Mouse (Mus musculus): ENCODE measurements around the gene Gm49340. TPM values are rescaled to one million over a fixed set of nuclear protein-coding genes. Genes with fewer than 3 reads are reported as not detected.
"Not testable (repeated sequence)": the region's sequence is repeated elsewhere in the genome, so short reads cannot be mapped to it uniquely, and the experiment has no call there.

Gm49340 gene
- polyA plus RNA-seq, 1 experiment from 2014 or later = not detected

DNA sequence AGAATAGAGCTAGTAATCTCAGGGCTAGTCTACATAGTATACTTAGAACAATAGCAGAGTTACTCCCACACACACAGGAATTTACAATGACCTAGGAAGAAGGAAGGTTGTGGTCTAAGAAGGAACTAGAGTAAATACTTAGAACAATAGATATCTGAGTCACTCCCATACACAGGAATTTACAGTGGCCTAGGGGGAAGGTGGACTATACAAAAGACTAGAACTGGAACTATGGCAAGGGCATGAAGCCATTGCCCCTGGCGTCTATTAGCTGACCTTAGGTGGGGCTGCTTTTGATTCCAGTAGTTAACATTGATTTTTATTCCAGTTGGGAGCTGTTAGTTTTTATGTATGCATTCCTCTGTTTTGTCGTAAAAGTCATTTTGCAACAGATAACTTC is 11.0 kb upstream of the Gm49340 start:
- not testable (repeated sequence) for H3K27ac ChIP-seq (ENCODE audit: low read length); H3K9me3 ChIP-seq (ENCODE audit: control insufficient read depth, low read depth, low read length); ATAC-seq (ENCODE audit: insufficient number of reproducible peaks, insufficient read depth, low FRiP score, low read depth); H3K27me3 ChIP-seq (ENCODE audit: control insufficient read depth, insufficient read depth, low read length); H3K4me2 ChIP-seq (replicated peaks; ENCODE audit: low read depth, low read length); H3K9ac ChIP-seq (replicated peaks; ENCODE audit: low read depth, low read length); H3K4me3 ChIP-seq (ENCODE audit: low read depth, low read length); H3K4me1 ChIP-seq (ENCODE audit: control insufficient read depth, insufficient read depth, low read length); H3K36me3 ChIP-seq (ENCODE audit: control insufficient read depth, insufficient read depth, low read length)
- 65% methylated on average over 2 of the region's 2 CpGs for WGBS

DNA sequence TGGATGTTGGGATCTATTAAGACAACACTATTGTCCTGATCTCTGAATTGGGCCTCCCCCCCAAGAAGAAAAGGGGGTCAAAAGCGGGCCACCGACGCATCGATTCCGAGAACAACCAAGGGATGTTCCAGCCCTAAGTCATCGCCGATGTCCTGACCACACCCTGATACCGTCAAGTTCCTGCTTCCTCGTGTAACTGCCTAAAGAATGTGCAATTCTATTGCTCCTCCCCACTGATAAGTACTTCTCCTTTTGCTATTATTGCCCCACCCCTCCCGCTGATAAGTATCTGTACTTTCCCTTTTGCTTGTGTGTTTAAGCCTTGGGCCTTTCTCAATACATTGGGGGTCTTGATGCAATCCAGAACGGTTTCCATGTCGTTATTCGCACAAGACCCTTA is 8.5 kb upstream of the Gm49340 start:
- not testable (repeated sequence) for H3K4me2 ChIP-seq (replicated peaks; ENCODE audit: low read depth, low read length); H3K36me3 ChIP-seq (ENCODE audit: control insufficient read depth, insufficient read depth, low read length); H3K4me3 ChIP-seq (ENCODE audit: low read depth, low read length); H3K27me3 ChIP-seq (ENCODE audit: control insufficient read depth, insufficient read depth, low read length); H3K9ac ChIP-seq (replicated peaks; ENCODE audit: low read depth, low read length); H3K4me1 ChIP-seq (ENCODE audit: control insufficient read depth, insufficient read depth, low read length); H3K27ac ChIP-seq (ENCODE audit: low read length); ATAC-seq (ENCODE audit: insufficient number of reproducible peaks, insufficient read depth, low FRiP score, low read depth); H3K9me3 ChIP-seq (ENCODE audit: control insufficient read depth, low read depth, low read length)
- WGBS = 91% methylated on average over 13 of the region's 13 CpGs

DNA sequence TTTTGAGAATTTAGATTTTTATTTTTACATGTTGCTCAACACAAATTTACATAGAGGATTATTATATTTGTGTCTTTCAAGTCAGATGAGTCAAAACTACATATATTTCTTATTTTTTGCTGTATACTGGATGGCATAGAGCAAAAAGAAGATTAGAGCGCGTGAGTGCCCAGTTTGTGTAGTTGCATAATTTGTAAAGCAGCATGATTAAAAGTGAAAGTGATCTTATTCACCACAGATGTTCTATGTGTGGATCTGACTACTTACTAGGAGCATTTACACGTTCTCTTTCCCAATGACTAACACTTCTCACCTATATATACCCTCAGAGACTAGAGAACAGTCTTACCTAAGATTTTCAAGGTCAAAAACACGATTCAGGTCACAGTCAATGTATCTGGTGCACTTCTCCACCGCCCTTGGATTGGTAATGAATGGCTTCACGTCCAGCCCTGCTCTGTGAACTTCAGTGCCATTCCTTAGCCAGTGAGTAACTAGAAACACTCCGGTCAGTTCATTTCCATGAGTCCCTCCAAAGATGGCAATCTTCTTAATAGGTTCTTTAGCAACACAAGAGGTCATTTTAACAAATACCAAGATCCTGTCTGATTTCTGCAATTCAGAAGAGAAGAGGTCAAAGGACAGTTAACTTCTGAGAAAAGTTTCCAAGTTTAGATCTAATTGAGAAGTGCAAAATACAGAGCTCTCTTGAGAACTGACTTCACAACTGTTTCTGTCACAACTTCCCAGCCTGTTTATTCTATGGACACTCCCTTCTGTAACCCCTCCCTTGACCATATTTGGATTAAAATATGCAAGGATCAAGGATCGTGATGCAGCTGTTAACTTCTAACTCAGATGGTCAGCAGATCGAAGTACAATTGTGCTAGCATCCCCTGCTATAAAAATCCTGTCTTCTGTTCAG is 5.4 kb upstream of the Gm49340 start:
- Histone ChIP-seq H3K4me1 (ENCODE audit: control insufficient read depth, insufficient read depth, low read length) (0 out of 2 replicates have a peak, but pooled peaks cover 2% of the 10 kb centered on the region), H3K9me3 (ENCODE audit: control insufficient read depth, low read depth, low read length) (no peaks in the 10 kb centered on the region), H3K4me2 (replicated peaks; ENCODE audit: low read depth, low read length) (0 out of 2 replicates have a peak overlapping the region, but pooled peaks have one; percentile 8), H3K27ac (ENCODE audit: low read length) (no peak overlapping the region), H3K9ac (replicated peaks; ENCODE audit: low read depth, low read length) (no peak overlapping the region), H3K4me3 (ENCODE audit: low read depth, low read length) (no peak overlapping the region), H3K27me3 (ENCODE audit: control insufficient read depth, insufficient read depth, low read length) (no peaks in the 10 kb centered on the region), H3K36me3 (ENCODE audit: control insufficient read depth, insufficient read depth, low read length) (no peaks in the 10 kb centered on the region)
- no peak for ATAC-seq (ENCODE audit: insufficient number of reproducible peaks, insufficient read depth, low FRiP score, low read depth)
- WGBS = 61% methylated on average over 9 of the region's 9 CpGs

DNA sequence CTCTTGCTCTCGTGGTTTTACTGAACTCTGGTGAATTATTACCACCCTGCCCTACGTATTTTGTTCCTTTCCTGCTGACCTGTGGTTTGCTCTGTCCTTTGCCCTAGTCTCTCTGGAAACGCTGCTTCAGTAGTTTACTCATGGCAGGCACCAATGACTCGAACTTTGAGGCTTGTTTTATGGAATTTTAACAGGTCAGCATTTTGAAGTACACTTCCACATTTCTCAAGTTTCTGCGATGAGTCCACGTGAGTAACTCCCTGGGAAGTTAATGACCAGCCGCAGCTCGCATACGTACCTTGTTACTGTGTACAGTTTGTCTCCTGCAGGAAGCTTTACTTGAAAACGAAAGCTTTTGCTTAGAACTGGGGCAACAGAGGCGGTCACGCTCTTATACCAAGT is 3.1 kb upstream of the Gm49340 start:
- no peaks in the 10 kb centered on the region for H3K9me3 ChIP-seq (ENCODE audit: control insufficient read depth, low read depth, low read length)
- no peak overlapping the region for H3K4me3 ChIP-seq (ENCODE audit: low read depth, low read length)
- 27% methylated on average over 12 of the region's 12 CpGs for WGBS
- H3K27me3 ChIP-seq (ENCODE audit: control insufficient read depth, insufficient read depth, low read length) = no peaks in the 10 kb centered on the region
- ATAC-seq (ENCODE audit: insufficient number of reproducible peaks, insufficient read depth, low FRiP score, low read depth) = no peak
- H3K4me2 ChIP-seq (replicated peaks; ENCODE audit: low read depth, low read length) = peak overlapping the region; percentile 17; the same call in 1 of the 2 replicates
- H3K9ac ChIP-seq (replicated peaks; ENCODE audit: low read depth, low read length) = no peak overlapping the region
- H3K4me1 ChIP-seq (ENCODE audit: control insufficient read depth, insufficient read depth, low read length) = 0 out of 2 replicates have a peak, but pooled peaks cover 2% of the 10 kb centered on the region
- no peaks in the 10 kb centered on the region for H3K36me3 ChIP-seq (ENCODE audit: control insufficient read depth, insufficient read depth, low read length)
- H3K27ac ChIP-seq (ENCODE audit: low read length) = peak overlapping the region; percentile 39; the same call in 1 of the 2 replicates

DNA sequence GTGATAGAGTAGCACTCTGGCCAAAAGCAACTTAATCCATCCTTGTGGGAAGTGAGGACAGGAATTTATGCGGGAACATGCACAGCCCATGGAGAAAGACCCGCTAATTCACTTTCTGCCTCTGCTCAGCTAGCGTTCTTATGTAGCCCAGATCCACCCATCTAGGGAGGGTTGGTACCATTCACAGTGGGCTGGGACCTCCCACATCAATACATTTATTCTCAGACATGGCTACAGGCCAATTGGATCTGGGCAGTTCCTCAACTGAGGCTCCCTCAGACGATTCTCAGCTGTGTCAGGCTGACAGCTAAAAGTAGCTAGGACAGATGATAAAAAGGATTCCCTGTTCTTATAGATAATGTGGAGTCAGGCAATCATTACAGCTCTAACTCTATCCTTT is 2.2 kb upstream of the Gm49340 start:
- ATAC-seq (ENCODE audit: insufficient number of reproducible peaks, insufficient read depth, low FRiP score, low read depth) = peak; percentile 56; the same call in 1 of the 2 replicates
- Histone ChIP-seq H3K4me3 (ENCODE audit: low read depth, low read length) (no peak overlapping the region), H3K9me3 (ENCODE audit: control insufficient read depth, low read depth, low read length) (no peaks in the 10 kb centered on the region), H3K4me2 (replicated peaks; ENCODE audit: low read depth, low read length) (no peak overlapping the region), H3K27me3 (ENCODE audit: control insufficient read depth, insufficient read depth, low read length) (no peaks in the 10 kb centered on the region), H3K36me3 (ENCODE audit: control insufficient read depth, insufficient read depth, low read length) (no peaks in the 10 kb centered on the region), H3K9ac (replicated peaks; ENCODE audit: low read depth, low read length) (no peak overlapping the region), H3K27ac (ENCODE audit: low read length) (0 out of 2 replicates have a peak overlapping the region, but pooled peaks have one; percentile 6), H3K4me1 (ENCODE audit: control insufficient read depth, insufficient read depth, low read length) (0 out of 2 replicates have a peak, but pooled peaks cover 2% of the 10 kb centered on the region)
- 36% methylated on average over 4 of the region's 4 CpGs for WGBS

DNA sequence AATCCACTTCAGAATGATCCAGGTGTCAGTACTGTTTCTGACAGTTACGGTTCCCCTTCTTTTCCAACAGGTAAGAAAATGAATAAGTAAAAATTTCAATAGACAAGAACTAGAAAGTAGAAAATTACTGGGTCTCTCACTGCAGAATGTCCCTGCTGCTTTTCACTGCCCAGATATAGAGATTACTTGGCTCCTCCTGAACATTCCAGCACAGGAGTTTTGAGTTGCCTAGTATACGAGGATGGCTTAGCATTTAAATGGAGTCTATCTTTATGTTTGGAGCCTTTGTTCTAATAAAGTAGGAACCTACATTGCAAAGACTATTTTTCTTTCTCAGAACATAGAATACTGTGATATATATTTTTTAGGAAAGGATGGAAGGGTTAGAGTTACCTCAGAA is 3.8 kb downstream of the Gm49340 start:
- Histone ChIP-seq H3K36me3 (ENCODE audit: control insufficient read depth, insufficient read depth, low read length) (no peaks in the 10 kb centered on the region), H3K4me3 (ENCODE audit: low read depth, low read length) (no peak overlapping the region), H3K4me1 (ENCODE audit: control insufficient read depth, insufficient read depth, low read length) (no peaks in the 10 kb centered on the region), H3K27me3 (ENCODE audit: control insufficient read depth, insufficient read depth, low read length) (no peaks in the 10 kb centered on the region), H3K9me3 (ENCODE audit: control insufficient read depth, low read depth, low read length) (no peaks in the 10 kb centered on the region), H3K27ac (ENCODE audit: low read length) (no peak overlapping the region), H3K9ac (replicated peaks; ENCODE audit: low read depth, low read length) (no peak overlapping the region), H3K4me2 (replicated peaks; ENCODE audit: low read depth, low read length) (no peak overlapping the region)
- ATAC-seq (ENCODE audit: insufficient number of reproducible peaks, insufficient read depth, low FRiP score, low read depth) = no peak
- whole genome bisulfite sequencing = 74% methylated on average over 2 of the region's 2 CpGs

DNA sequence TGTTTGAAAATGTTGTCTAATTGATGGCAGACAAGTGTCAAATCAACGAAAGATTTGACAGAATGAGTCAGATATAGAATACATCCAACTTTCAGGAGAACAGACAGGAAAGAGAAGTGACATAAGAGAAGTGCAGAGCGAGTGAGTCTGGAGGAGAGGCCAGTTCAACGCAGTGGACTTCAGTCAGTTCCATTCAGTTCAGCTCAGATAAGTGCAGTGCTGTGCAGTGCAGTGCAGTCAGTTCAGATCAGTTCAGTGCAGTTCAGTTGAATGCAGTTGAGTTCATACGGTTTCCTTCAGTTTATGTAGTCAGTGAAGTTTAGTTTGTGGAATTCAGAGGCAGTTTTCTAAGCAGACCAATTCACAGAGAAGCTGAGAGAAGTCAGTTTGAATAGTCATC is 7.4 kb downstream of the Gm49340 start:
- 62% methylated on average over 4 of the region's 4 CpGs for WGBS
- Histone ChIP-seq H3K27ac (ENCODE audit: low read length) (no peak overlapping the region), H3K9me3 (ENCODE audit: control insufficient read depth, low read depth, low read length) (no peaks in the 10 kb centered on the region), H3K4me1 (ENCODE audit: control insufficient read depth, insufficient read depth, low read length) (no peaks in the 10 kb centered on the region), H3K9ac (replicated peaks; ENCODE audit: low read depth, low read length) (no peak overlapping the region), H3K36me3 (ENCODE audit: control insufficient read depth, insufficient read depth, low read length) (no peaks in the 10 kb centered on the region), H3K27me3 (ENCODE audit: control insufficient read depth, insufficient read depth, low read length) (no peaks in the 10 kb centered on the region), H3K4me2 (replicated peaks; ENCODE audit: low read depth, low read length) (no peak overlapping the region), H3K4me3 (ENCODE audit: low read depth, low read length) (no peak overlapping the region)
- ATAC-seq (ENCODE audit: insufficient number of reproducible peaks, insufficient read depth, low FRiP score, low read depth) = no peak

DNA sequence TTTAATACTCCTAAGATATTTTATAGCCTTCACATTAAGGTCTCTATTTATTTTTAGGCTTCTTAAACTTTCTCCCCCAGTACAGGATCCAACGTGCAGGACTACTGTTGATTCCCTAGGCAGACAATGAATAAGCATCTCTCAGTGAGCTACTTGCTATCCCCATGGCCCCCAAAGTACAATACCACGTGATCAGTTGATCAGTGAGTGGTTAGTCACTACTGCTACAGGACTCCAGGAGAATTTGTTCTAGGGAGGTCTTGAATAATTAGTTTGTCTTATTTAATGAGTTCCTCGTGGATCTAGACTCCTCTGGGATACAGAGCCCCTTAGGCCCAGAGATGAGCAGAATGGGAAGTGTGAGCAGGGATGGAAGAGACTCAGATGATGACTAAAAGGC is 20.9 kb downstream of the Gm49340 start, which contains the start of gene Olfr20:
Gene Olfr20, plus strand, starts transcription at position 301 of the 400 bp plus-strand sequence.
- Histone ChIP-seq H3K9ac (replicated peaks; ENCODE audit: low read depth, low read length) (no peak within 1 kb of the TSS), H3K4me1 (ENCODE audit: control insufficient read depth, insufficient read depth, low read length) (no peaks in the 10 kb centered on the region), H3K36me3 (ENCODE audit: control insufficient read depth, insufficient read depth, low read length) (no peaks in the 10 kb centered on the region), H3K27me3 (ENCODE audit: control insufficient read depth, insufficient read depth, low read length) (no peaks in the 10 kb centered on the region), H3K4me3 (ENCODE audit: low read depth, low read length) (no peak within 1 kb of the TSS), H3K9me3 (ENCODE audit: control insufficient read depth, low read depth, low read length) (no peaks in the 10 kb centered on the region), H3K27ac (ENCODE audit: low read length) (no peak within 1 kb of the TSS), H3K4me2 (replicated peaks; ENCODE audit: low read depth, low read length) (no peak within 1 kb of the TSS)
- no peak for ATAC-seq (ENCODE audit: insufficient number of reproducible peaks, insufficient read depth, low FRiP score, low read depth)
- WGBS = 44% methylated on average over 3 of the region's 3 CpGs
